ENCODE assay signal across 8 mouse cellular contexts in genomic region chr2:26963923-26964723, GRCm38 (mm10). TPM values are rescaled to one million over a fixed set of nuclear protein-coding genes. Genes with fewer than 3 reads are reported as not detected.
A peak's percentile ranks its signal among the peaks of the same experiment; 100 is the strongest.
DNase-seq lines count a peak whose midpoint lies in the region; ATAC-seq lines count a peak whose summit lies in the region.

Gene Rexo4 (minus strand): TSS chr2:26964386.

- no peaks in the 10 kb centered on the region; the same call in 1 of the 2 replicates for H3K36me3 ChIP-seq in forebrain, embryonic 11.5 days (ENCODE audit: control insufficient read depth, insufficient read depth, low read length)
- peaks cover 13% of the 10 kb centered on the region for H3K36me3 ChIP-seq in heart, embryonic 16.5 days (ENCODE audit: control insufficient read depth, insufficient read depth)
- peaks cover 26% of the 10 kb centered on the region for H3K36me3 ChIP-seq in liver, embryonic 15.5 days (replicated peaks)
- peaks cover 23% of the 10 kb centered on the region for H3K36me3 ChIP-seq in neural tube, embryonic 12.5 days

- peak within 1 kb of the TSS; percentile 87 for H3K4me2 ChIP-seq in forebrain, embryonic 11.5 days (ENCODE audit: low read depth, low read length, severe bottlenecking)
- peak within 1 kb of the TSS; percentile 79 for H3K4me2 ChIP-seq in heart, embryonic 16.5 days (ENCODE audit: low read depth, low read length)
- peak within 1 kb of the TSS; percentile 82 for H3K4me2 ChIP-seq in liver, embryonic 15.5 days
- H3K4me2 ChIP-seq in neural tube, embryonic 12.5 days (replicated peaks), result peak within 1 kb of the TSS; percentile 81

- peak; percentile 94 for ATAC-seq in forebrain, embryonic 11.5 days (replicated peaks; ENCODE audit: low FRiP score)
- peak; percentile 92 for ATAC-seq in heart, embryonic 16.5 days (replicated peaks; ENCODE audit: extremely low read depth, insufficient read depth, low FRiP score)
- ATAC-seq in liver, embryonic 15.5 days (ENCODE audit: insufficient read depth), result peak; percentile 93
- peak; percentile 96 for ATAC-seq in neural tube, embryonic 12.5 days (ENCODE audit: low FRiP score, low read depth)

- peak; percentile 89 to 92 for DNase-seq in CD8-positive naive resting alpha-beta T cell, adult 2 months (ENCODE audit: low read depth in 2 of 2, low spot score in 2 of 2)
- DNase-seq in c-Kit-positive CD71-negative TER-119-negative erythroid progenitor cells, embryonic 14.5 days (ENCODE audit: low read depth), result peak; percentile 95
- DNase-seq in forebrain, embryonic 11.5 days (ENCODE audit: low spot score), result peak; percentile 96
- DNase-seq in kidney, postnatal 36 days, result peak; percentile 92 to 95
- peak; percentile 98 for DNase-seq in telencephalon, adult 2 months (ENCODE audit: low read depth, low spot score)

- H3K4me1 ChIP-seq in forebrain, embryonic 11.5 days (replicated peaks; ENCODE audit: control insufficient read depth, insufficient read depth, low read length), result 0 out of 2 replicates have a peak, but pooled peaks cover 4% of the 10 kb centered on the region
- peaks cover 17% of the 10 kb centered on the region for H3K4me1 ChIP-seq in heart, embryonic 16.5 days (ENCODE audit: control insufficient read depth, insufficient read depth, low read length)
- H3K4me1 ChIP-seq in liver, embryonic 15.5 days (replicated peaks), result peaks cover 31% of the 10 kb centered on the region
- peaks cover 23% of the 10 kb centered on the region for H3K4me1 ChIP-seq in neural tube, embryonic 12.5 days

- peak within 1 kb of the TSS; percentile 92 for H3K27ac ChIP-seq in forebrain, embryonic 11.5 days (ENCODE audit: low read depth, low read length)
- peak within 1 kb of the TSS; percentile 100 for H3K27ac ChIP-seq in heart, embryonic 16.5 days (ENCODE audit: low read length)
- H3K27ac ChIP-seq in liver, embryonic 15.5 days (replicated peaks), result peak within 1 kb of the TSS; percentile 96
- peak within 1 kb of the TSS; percentile 93 for H3K27ac ChIP-seq in neural tube, embryonic 12.5 days

- peak within 1 kb of the TSS; percentile 80 for H3K4me3 ChIP-seq in forebrain, embryonic 11.5 days (ENCODE audit: low read depth, low read length)
- peak within 1 kb of the TSS; percentile 78 for H3K4me3 ChIP-seq in heart, embryonic 16.5 days (ENCODE audit: low read length)
- H3K4me3 ChIP-seq in liver, embryonic 15.5 days (replicated peaks), result peak within 1 kb of the TSS; percentile 83
- peak within 1 kb of the TSS; percentile 70 for H3K4me3 ChIP-seq in neural tube, embryonic 12.5 days

- H3K27me3 ChIP-seq in forebrain, embryonic 11.5 days (ENCODE audit: control insufficient read depth, insufficient read depth, low read length), result no peaks in the 10 kb centered on the region
- no peaks in the 10 kb centered on the region for H3K27me3 ChIP-seq in heart, embryonic 16.5 days (ENCODE audit: control insufficient read depth, insufficient read depth, low read length)
- no peaks in the 10 kb centered on the region for H3K27me3 ChIP-seq in liver, embryonic 15.5 days
- no peaks in the 10 kb centered on the region for H3K27me3 ChIP-seq in neural tube, embryonic 12.5 days (replicated peaks)

- H3K9ac ChIP-seq in forebrain, embryonic 11.5 days (ENCODE audit: low read length), result peak within 1 kb of the TSS; percentile 89
- peak within 1 kb of the TSS; percentile 79 for H3K9ac ChIP-seq in heart, embryonic 16.5 days (ENCODE audit: low read length)
- peak within 1 kb of the TSS; percentile 82 for H3K9ac ChIP-seq in liver, embryonic 15.5 days
- peak within 1 kb of the TSS; percentile 80 for H3K9ac ChIP-seq in neural tube, embryonic 12.5 days

- under 1% methylated on average over 50 of the region's 50 CpGs for WGBS in forebrain, embryonic 11.5 days
- under 1% methylated on average over 50 of the region's 50 CpGs for WGBS in heart, embryonic 16.5 days
- WGBS in liver, embryonic 15.5 days (ENCODE audit: insufficient replicate concordance), result under 1% methylated on average over 50 of the region's 50 CpGs
- under 1% methylated on average over 50 of the region's 50 CpGs for WGBS in neural tube, embryonic 12.5 days

- H3K9me3 ChIP-seq in forebrain, embryonic 11.5 days (ENCODE audit: control insufficient read depth, low read length), result no peaks in the 10 kb centered on the region
- no peaks in the 10 kb centered on the region for H3K9me3 ChIP-seq in heart, embryonic 16.5 days (replicated peaks; ENCODE audit: control insufficient read depth, low read length)
- H3K9me3 ChIP-seq in liver, embryonic 15.5 days (replicated peaks), result no peaks in the 10 kb centered on the region
- no peaks in the 10 kb centered on the region for H3K9me3 ChIP-seq in neural tube, embryonic 12.5 days

RNA-seq across cellular contexts. Expression of gene Rexo4, which starts in this region (rescaled TPM):
- 53.9 and 57.1 TPM in 2 replicates for polyA plus RNA-seq in forebrain, embryonic 11.5 days (2014; fragmentation: Nextera tagmentation; extraction: Ambion mirVana)
- 26.5 and 31.3 TPM in 2 replicates for polyA plus RNA-seq in heart, embryonic 16.5 days (2015; fragmentation: Nextera tagmentation; extraction: Ambion mirVana)
- polyA plus RNA-seq in liver, embryonic 15.5 days (2015; fragmentation: Nextera tagmentation; extraction: Ambion mirVana), result 19.2 and 19.9 TPM in 2 replicates
- polyA plus RNA-seq in neural tube, embryonic 12.5 days (2016; fragmentation: Nextera tagmentation; extraction: Ambion mirVana), result 41.1 and 42.3 TPM in 2 replicates

Comparison
In these comparisons a context has a peak if more than half of its experiments do, and no peak if none do; other contexts are left out.
1. Peak in every context shown above with its lines: DNase-seq, ATAC-seq, H3K4me3 ChIP-seq and H3K27ac ChIP-seq.